Mouse (Mus musculus) spleen, postnatal 36 days (tissue): ENCODE measurements around the gene Acbd4.
A peak's percentile ranks its signal among the peaks of the same experiment; 100 is the strongest.

Source experiments
- DNase-seq, 2 experiments: peaks; one replicate each; pipeline ENCODE4 v3.0.0; 2022; ENCODE audit warnings: low spot score in 2 of 2, mixed read lengths in 1 of 2

Gene Acbd4

DNA sequence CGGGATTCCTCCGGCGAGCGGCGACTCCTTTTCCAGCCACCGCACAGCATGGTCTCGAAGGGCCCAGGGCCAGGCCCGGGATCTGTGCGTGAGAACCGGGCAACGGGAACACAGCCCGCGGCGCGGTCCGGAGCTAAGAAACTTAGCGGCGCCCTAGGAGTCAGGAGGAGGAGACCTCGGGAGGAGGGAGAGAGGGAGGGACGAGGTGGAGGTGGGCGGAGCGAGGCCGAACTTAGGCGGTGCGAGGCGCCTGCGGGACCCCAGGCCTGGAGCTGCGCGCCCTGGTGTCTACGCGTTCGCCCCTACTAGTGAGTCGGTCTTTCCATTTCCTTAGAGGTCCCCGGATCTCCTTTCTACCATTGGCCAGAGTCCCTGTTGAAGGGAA lies at the start of gene Acbd4, which contains the start of gene Plcd3:
Gene Acbd4 (plus strand): TSS at position 202 of the 385 bp plus-strand sequence.
Gene Plcd3 (minus strand): TSS at position 178 of the 385 bp plus-strand sequence.
- peak; percentile 62 to 64 for DNase-seq

DNA sequence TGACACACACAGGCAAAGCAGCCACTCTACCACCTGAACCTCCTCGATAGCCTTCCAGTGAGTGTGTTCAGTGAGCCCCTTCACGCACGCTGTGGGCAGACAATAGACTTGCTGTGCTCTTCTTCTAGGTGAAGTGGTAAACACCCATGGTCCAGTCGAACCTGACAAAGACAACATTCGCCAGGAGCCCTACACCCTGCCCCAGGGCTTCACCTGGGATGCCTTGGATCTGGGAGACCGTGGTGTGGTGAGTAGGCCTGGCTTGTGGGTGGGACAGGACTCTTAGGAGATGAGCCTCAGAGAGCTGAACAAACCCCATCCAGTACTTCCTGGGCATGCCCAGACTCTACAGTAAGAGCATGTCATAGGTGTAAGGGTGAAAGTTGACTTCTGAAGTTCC lies 49.4 kb upstream of the Acbd4 start:
- no peak for DNase-seq

DNA sequence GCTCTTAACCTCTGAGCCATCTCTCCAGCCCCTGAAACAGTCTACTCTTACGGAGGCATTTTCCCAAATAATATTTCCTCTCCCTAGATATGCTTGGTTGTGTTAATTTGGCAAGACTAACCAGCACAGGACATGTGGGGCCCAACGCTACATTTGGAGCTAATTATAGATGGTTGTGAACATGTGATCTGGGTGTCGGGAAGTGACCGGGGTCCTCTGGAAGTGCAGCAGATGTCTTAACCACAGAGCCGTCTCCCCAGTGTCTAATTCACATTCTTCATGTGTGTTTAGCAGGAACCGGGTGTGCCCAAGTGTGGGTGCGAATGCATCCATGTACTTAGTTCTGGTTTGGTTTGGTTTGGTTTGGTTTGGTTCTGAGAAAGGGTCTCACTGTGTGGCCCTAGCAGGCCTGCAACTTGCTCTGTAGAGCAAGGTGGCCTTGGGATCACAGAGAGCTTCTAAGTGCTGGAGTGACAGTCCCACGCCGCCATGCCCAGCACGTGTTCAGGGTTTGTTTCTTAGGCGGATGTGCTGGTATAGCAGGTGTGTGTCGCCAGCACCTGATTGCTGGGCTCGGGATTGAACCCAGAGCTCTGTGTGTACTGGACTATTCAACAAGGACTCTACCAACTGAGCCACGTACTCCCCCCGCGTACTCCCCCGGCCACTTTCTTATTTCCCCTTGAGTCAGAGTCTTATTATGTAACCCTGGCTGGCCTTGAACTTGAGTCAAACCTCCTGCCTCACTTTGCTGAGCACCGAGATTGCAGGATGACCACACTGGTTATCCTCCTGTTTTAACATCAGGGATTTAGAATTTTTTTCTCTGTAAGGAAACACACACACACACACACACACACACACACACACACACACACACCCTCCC lies 48.0 kb upstream of the Acbd4 start:
- DNase-seq, result no peak

DNA sequence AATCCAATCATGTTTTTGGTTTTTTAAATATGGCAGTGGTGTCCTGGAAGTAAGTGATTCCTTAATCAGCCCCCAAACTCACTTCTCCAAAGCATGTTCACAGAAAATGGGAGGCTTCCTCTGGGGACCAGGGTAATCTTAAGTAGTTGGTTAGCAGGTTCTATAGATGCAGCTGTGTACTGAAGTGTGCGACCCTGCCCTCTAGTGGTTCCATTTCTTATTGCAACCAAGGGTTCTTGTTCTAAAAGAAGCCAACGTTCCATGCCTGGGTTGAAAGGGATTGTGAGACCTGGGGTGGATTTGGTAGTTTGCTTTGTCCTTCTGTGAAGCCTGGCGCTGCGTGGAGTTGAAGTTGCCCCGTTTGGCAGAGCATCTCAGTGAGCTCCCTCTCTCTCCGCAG lies 46.7 kb upstream of the Acbd4 start:
- DNase-seq, result peak; percentile 49 to 61

DNA sequence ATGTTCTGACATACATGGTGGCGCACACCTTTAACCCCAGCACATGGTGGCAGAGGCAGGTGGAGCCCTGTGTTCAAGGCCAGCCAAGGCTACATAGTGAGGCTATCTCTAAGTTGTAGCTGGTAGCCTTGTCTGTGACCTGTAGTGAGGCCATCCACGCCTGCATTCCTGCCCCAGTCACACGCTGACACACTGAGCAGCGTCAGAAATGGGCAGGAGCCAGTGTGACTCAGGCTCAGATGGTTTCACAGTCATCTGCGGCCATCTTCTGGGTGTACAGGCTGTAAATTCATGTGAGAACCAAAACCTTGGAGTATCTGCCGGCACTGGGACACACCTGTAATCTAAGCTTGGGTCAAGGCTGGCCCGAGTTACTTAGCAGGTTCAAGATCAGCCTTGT lies 44.8 kb upstream of the Acbd4 start:
- DNase-seq, result no peak

DNA sequence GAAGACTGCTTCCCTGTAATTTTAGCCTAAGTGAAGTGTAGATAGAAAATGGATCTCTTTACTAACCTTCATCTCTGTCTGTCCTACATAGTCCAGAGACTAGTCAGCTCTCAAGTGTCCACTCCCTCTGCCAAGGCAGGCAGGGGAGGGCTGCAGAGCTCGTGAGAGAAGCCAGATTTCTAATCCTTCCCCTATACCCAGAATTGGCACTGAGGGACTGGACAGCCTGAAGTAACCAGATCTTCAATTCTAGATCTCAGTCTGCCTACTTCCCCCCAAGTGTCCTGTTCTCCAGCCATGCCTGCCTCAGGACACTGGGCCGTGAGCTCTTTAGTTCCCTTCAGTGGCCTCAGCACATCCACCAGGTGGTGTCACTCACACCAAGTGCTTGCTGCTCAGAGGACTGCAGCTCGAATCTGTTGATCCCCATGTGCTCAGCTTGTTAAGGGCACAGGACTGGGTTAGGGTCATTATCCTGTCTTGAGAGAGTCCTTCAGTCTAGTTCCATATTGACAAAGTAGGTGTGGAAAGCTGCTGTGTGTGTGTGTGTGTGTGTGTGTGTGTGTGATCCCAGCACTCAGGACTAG lies 42.9 kb upstream of the Acbd4 start:
- no peak for DNase-seq

DNA sequence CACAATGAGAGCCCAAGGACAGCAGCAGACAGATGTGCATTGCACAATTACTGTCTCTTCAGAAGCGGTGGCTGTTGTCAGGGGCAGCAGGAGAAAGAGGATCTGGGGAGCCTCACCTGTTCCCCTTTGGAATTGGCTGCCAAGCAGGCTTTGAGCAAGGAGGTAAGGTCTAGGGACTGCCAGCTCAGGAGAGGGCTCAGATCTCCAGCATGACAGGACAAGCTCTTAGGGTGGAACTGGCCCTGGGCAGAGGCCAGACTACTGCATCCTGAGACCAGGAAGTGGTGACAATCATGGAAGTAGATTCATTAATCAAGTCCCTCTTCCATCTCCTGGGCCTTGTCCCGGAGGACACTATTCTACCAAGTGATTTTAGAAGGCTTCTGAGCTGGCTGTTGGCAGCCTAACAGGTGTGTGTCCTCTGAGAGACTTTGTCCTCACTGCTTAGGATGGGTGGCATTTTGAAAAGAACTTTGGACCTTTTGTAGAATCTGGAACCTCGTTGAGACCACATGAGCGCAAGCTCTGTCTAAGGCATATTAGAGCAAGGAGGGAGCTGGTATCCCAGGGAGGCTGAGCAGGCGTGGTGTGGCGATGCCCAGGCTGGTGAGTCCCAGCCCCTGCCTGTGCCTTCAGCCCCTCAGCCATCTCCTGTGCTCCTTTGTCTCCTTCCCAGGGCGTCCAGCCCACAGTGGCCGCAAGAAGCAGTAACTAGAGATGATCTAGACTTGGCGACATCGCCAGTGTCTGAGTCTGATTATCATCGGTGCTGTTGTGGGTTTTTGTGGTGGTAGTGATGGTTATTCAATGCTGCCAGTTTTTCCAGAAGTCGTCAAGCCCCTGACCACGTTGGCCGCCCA lies 35.1 kb upstream of the Acbd4 start:
- no peak for DNase-seq

DNA sequence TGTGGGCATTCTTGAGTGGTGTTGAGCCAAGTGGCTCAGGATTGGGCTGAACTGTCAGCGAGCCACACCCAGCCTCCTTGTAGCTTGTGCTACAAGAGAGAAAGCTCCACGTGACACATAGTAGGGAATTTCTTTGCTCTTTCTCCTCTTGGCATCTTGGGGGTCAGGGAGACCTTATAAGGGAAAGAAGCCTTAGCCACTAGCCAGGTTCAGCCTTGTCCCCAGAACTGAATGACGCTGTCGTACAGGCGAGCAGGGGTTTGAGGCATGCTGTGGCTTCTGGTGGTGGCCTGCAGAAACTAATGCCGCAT lies 34.5 kb upstream of the Acbd4 start:
- no peak for DNase-seq

DNA sequence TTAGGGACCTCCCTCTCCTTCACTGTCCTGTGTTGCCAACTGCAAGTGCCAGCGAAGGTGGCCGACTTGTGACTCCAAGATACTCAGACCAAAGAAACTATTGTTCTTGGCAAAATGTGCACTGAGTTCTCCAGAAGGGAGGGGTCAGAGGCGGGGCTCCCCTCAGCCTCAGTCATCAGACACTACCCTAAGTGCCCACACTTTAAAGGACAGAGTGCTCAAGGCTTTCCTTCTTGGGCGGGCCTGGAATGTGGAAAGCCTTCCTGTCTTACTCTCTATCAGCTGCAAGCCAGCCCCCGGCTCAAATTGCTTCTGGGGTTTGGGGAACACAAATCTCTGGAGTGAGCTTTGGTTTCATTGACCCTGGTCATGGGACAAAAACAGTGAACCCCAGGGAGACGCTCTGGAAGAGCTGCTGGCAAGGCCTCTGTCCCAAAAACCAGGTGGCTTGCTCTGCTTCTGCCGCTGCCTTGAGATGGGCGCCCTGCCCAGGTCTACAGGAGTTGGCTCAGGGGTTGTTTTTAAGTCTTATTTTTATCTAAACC lies 34.0 kb upstream of the Acbd4 start:
- no peak for DNase-seq

DNA sequence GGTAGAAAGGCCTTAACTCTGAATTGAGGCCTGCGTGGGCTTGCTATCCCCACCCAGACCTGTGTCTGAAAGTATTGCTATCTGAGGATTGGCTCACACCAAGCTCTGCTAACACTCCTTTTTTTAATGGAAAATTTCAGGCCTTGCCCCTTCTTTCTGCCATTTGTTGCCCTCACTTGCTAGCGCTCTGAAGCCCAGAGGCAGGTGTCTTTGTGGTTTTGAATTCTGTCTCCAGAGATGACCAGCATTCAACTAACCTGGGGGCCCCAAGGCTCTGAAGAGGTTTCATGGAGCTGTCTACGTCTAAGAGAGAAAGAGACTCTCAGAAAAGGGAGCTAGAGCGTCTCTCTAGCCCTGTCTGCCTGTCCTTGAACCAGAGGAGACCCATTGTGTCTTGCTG lies 33.2 kb upstream of the Acbd4 start:
- no peak for DNase-seq

DNA sequence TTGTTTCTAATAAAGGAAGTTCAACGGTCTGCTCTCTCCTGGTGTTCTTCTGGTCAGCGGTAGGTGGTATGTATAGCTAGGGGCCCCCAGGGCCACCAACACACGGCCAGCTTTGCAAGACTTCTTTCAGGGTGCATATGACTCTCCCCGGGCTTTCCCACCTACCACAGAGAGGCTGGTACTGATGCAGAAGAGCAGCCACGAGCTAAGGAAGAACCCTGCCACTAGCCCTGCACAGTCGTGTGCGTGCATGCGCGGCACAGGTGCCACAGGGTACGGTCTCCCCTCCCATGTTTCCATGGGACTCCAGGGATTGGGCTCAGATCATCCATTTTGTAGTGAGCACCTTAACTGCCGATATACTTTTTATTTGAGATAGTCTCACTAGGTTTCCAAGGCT lies 32.6 kb upstream of the Acbd4 start:
- no peak for DNase-seq

DNA sequence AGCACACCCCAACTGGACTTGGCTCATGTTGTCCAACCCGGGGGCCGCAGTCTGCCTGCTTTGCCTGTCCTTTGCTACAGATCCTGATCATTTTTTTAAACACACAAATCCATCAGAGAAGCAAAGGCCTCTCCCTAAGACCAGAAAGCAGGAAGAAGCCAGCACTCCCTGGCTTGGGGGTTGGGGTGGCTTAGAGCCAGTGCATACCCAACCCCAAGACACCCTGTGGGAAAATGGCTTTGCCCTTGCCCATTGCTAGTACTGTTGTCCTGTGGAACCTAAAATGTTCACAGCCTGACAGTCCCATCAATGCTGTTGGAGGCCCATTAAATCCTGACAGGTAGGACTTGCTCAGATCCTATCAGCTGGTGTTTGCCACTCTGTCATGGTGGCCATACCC lies 31.8 kb upstream of the Acbd4 start:
- no peak for DNase-seq

DNA sequence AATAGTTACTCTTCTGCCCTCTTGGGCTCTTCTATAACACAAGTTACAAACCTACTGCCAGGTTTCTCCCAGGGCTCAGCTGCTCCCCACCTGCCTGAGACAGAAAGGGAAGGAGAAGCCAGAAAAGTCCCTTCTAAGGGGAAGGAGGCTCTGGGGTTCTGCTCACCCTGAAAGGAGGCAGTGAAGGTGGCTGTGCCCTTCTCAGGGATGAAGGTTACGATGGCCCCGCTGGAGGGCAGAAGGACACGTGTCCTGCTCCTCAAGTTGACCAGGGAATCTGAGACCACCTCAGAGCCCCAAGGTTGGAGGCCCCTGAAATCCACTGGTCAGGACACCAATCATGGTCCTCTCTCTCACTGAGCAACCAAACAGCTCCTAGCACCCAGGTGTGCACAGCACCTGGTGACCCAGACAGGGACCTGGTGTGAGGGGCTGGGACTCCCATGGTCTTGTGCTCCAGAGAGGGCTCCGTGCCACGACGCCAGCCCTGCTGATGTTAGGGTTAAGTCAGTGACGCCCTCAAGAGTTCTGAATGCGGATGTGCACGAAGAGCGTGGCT lies 31.1 kb upstream of the Acbd4 start:
- no peak for DNase-seq

DNA sequence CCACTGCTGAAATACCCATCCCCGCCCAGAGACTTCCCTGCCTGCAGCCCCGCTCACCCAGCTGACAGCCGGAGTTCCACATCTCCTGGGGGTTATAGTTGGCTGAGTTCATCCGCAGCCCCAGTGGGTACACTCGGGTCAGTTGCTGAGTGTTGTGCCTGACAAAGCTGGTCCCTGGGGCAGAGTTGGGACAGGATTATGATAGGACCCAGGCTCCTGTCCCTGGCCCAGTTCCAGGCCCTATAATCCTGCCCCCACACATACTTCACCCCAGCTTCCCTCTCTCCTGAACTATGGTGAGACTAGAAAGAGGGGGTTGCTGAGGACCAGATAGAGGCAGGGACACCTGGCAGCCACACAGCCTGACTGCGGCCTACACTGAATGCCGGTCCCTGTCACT lies 27.8 kb upstream of the Acbd4 start:
- no peak for DNase-seq

DNA sequence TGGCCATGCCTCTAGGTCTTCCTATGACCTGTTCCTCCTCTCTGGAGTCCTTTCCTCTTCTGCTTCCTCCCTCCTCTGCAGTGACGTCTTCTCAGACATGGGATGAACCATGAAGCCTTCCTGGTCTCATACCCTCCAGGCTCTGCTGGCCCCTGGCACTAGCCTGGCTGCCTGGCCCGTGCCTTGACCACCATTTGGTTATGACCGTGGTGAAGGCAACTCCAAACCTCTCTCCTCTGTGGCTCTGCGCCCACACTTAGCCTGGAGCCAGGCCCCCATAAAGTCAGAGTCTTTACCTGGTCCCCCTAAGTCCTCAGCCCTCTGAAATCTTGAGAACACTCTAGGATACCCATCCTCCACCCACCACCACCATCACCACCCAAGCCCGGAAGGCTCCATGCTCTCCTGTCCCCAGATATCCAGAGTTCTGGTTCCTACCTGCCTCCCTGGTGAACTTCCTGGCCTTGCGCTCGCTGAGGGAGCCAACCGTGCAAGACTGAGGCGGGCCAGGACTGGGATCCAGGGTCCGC lies 27.3 kb upstream of the Acbd4 start:
- no peak for DNase-seq

DNA sequence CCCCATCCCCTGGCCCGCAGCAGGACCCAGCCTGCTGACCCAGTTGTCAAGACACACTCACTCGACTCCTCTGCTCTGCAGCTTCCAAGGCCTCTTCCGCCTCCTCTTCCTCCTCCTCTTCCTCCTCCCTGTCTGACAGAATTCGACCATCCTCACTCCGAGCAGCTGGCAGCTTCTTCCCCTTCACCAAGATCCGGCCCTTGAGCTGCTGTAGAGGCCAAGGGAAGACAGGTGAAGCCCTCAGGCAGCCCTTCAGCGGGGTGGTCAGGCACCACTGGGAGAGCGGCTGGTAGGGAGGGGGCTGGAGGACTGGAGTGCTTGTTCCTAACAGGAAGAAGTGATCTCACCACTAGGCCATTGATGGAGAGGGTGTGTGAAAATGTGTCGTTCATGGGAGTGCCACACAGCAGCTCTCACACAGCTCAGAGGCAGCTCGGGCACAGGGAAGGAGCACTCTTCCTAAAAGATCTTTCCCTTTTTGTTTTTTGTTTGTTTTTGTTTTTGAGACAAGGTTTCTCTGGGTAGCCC lies 26.6 kb upstream of the Acbd4 start:
- DNase-seq, result no peak

DNA sequence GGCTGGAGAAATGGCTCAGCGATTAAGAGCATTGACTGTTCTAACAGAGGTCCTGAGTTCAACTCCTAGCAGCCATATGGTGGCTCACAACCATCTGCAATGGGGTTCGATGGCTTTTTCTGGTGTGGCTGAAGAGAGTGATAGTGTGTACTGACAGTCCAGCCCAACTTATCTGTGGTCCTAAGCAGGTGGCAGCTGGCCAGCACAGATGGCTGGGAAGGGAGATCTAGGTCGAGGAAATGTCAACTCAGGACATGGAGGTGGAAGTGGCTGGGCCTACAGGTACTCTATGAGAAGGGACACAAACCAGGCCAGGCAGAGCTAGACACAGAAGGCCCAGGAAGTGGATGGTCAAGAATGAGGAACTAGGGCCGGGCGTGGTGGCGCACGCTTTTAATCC lies 25.5 kb upstream of the Acbd4 start:
- peak; percentile 48 to 68 for DNase-seq

DNA sequence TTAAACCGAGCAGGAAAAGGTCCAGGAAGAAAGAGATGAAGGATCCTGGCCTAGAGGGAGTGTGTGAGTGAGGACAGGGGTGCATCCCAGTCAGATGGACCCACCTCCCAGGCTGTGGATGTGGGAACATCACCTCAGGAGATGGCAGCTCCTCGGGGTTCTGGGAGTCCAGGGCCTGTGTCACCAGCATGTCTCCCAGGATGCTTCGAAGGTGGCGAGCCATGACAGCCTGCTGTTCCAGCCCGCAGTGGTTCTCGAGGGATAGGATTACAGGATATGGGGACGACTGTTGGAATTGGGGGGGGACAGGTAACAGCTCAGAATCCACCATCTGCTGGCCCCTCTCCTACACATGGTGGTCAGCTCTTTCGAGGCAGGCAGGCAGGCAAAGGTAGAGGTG lies 24.9 kb upstream of the Acbd4 start:
- DNase-seq, result no peak

DNA sequence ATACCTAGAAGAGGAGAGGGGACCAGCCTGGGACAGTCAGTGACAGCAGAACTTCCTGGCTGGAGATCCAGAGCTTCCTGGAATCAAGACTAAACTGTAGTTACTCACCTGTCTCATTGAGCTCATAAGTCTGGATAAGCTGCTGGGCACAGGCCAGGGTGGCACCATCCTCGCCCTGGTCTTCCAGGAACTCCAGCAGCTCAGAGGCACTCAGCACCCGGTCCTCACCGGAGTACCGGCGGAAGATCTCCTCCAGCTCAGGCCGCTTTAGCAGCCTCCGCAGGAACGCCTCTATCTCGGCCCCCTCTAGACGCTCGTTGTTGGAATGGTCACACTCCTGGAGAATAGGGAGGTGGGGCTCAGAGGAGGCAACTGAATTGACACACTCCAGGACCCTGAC lies 23.4 kb upstream of the Acbd4 start:
- no peak for DNase-seq

DNA sequence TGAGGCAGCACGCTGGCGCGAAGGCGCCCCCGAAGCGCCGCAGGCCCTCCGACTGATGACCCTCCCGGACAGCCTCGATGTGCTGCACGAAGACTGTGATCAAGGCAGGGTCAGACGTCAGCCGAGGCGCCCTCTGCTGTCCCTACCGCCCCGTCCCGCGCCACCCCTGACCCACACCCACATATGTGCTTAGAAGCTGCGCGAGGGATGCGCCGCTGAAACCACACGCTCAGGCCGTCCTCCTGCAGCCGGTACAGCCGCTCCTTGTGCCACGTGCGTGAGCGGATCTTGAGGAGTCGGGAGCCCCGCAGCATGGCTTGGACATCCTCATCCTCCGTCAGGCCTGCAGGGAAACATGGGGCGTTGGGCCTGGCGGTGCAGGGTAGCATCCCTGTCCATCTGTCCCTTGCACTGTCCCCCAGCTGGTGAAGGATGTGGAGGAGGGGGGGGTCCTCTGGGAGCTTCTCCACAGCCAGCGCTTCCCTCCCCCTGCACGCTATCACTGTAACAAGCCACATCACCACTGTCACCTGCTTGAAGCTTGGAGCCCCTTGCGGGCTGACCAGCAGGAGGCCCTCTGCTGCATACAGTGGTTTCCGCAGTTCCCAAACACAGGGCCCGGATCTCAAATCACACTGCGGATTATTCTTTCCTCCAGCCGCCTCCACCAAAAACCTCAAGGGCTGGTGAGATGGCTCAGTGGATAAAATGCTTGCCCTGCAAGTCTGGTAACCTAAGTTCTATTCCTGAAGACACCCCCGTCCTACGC lies 21.0 kb upstream of the Acbd4 start:
- no peak for DNase-seq

DNA sequence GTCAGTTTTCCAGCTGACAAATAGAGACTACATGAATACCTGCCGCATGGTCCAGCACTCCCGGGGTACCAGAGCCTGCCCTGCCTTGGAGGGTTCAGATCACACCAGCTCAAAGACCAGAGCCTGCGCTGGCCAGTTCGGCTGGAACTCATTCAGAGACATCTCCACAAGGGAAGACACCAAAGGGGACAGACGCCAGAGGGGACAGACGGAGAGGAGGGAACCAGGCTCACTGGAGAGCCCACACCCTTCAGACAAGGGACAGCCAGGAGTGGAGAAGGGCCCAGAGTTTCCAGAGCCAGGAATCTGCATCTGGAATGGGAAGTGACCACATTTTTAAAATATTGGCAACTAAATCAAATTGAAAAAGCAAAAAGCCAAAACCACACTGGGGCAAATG lies 19.9 kb upstream of the Acbd4 start:
- no peak for DNase-seq
